Mouse (Mus musculus) MEL (cell line): ENCODE results near the gene Fbf1.

ENCODE experiments used
- CHD2 ChIP-seq: IDR thresholded peaks from 2 replicates; pipeline ENCODE4 v1.6.1; 2011; ENCODE audit warnings: low read length, improper control_type of control experiment
- CTCF ChIP-seq, 3 experiments: IDR thresholded peaks in 2 of 3; conservative IDR thresholded peaks in 1 of 3; 2 replicates each; pipeline ENCODE4 v1.5.1; 2011 to 2012; ENCODE audit warnings: low read length in 3 of 3, low read depth in 2 of 3, mild to moderate bottlenecking in 2 of 3, improper control_type of control experiment in 1 of 3, inconsistent platforms in 1 of 3, mixed read lengths in 1 of 3, moderate library complexity in 1 of 3; ENCODE audit not compliant: control insufficient read depth in 1 of 3, insufficient read depth in 1 of 3, poor library complexity in 1 of 3, severe bottlenecking in 1 of 3
- EP300 ChIP-seq, 2 experiments: IDR thresholded peaks; 2 replicates each; pipeline ENCODE4 v1.6.1; 2011; ENCODE audit warnings: improper control_type of control experiment in 2 of 2, low read length in 2 of 2, low read depth in 1 of 2, mild to moderate bottlenecking in 1 of 2
- MAFK ChIP-seq: IDR thresholded peaks from 2 replicates; pipeline ENCODE4 v1.6.1; 2011; ENCODE audit warnings: low read depth, mild to moderate bottlenecking, low read length, improper control_type of control experiment, borderline replicate concordance
- MXI1 ChIP-seq: IDR thresholded peaks from 2 replicates; pipeline ENCODE4 v1.6.1; 2011; ENCODE audit warnings: mild to moderate bottlenecking, low read depth, low read length, improper control_type of control experiment
- NRF1 ChIP-seq: IDR thresholded peaks from 2 replicates; pipeline ENCODE4 v1.6.1; 2014; ENCODE audit warnings: low read depth, mild to moderate bottlenecking, inconsistent platforms, low read length, improper control_type of control experiment, moderate library complexity; ENCODE audit not compliant: poor library complexity, insufficient read depth, severe bottlenecking
- POLR2A ChIP-seq, 2 experiments: IDR thresholded peaks; 2 replicates each; pipeline ENCODE4 v1.6.1; 2011 to 2012; ENCODE audit warnings: low read length in 2 of 2, mild to moderate bottlenecking in 2 of 2, control low read depth in 1 of 2, improper control_type of control experiment in 1 of 2, low read depth in 1 of 2, moderate library complexity in 1 of 2; ENCODE audit not compliant: control insufficient read depth in 1 of 2, insufficient read depth in 1 of 2, poor library complexity in 1 of 2
- SMC3 ChIP-seq: IDR thresholded peaks from 2 replicates; pipeline ENCODE4 v1.6.1; 2011; ENCODE audit warnings: low read depth, low read length, improper control_type of control experiment
- UBTF ChIP-seq: IDR thresholded peaks from 2 replicates; pipeline ENCODE4 v1.6.1; 2012; ENCODE audit warnings: low read depth, mild to moderate bottlenecking, inconsistent platforms, low read length, improper control_type of control experiment, moderate library complexity, borderline replicate concordance; ENCODE audit not compliant: insufficient read depth
- USF2 ChIP-seq, 2 experiments: IDR thresholded peaks; 2 replicates each; pipeline ENCODE4 v1.6.1; 2011 to 2012; ENCODE audit warnings: improper control_type of control experiment in 2 of 2, low read length in 2 of 2, borderline replicate concordance in 1 of 2, inconsistent platforms in 1 of 2, low read depth in 1 of 2, mild to moderate bottlenecking in 1 of 2; ENCODE audit not compliant: insufficient read depth in 1 of 2
- ZKSCAN1 ChIP-seq: IDR thresholded peaks from 2 replicates; pipeline ENCODE4 v1.6.1; 2012; ENCODE audit warnings: low read depth, mild to moderate bottlenecking, inconsistent platforms, low read length, improper control_type of control experiment, moderate library complexity
- ZMIZ1 ChIP-seq: IDR thresholded peaks from 2 replicates; pipeline ENCODE4 v1.6.1; 2012; ENCODE audit warnings: low read depth, mild to moderate bottlenecking, inconsistent platforms, low read length, improper control_type of control experiment, moderate library complexity
- ZNF384 ChIP-seq: IDR thresholded peaks from 2 replicates; pipeline ENCODE4 v1.6.1; 2012; ENCODE audit warnings: low read depth, mild to moderate bottlenecking, inconsistent platforms, low read length, improper control_type of control experiment

DNA sequence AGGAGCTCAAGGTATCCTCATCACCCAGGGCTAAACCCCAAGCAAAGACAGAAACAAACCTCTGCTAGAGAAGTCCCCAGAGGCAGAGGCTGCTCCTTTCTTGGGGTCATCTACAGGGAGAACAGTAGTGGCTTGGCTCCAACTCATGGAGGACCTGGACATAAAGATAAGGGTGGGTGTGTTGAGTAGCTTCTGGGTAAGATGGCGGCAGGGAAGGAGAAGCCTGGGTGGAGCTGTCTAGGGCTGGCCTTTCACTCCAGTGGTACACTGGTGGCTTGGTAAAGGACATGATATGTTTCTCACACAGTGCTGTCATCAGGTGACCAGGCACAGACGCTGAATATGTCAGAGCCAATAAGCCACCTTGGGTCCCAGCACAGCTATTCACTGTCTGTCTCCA lies 17.0 kb downstream of the Fbf1 start:
- no peak for TF ChIP-seq EP300 (IDR thresholded peaks at IDR 0.05; ENCODE audit: low read depth in 1 of 2, low read length in 2 of 2)
- no peak for TF ChIP-seq CTCF (IDR thresholded peaks at IDR 0.05 in 2 of 3, conservative IDR thresholded peaks at IDR 0.05 in 1 of 3; ENCODE audit: control insufficient read depth in 1 of 3, insufficient read depth in 1 of 3, low read depth in 2 of 3, low read length in 3 of 3, poor library complexity in 1 of 3, severe bottlenecking in 1 of 3)
- TF ChIP-seq ZNF384: no peak
- no peak for TF ChIP-seq ZKSCAN1
- TF ChIP-seq NRF1: no peak
- TF ChIP-seq POLR2A (IDR thresholded peaks at IDR 0.05; ENCODE audit: control insufficient read depth in 1 of 2, insufficient read depth in 1 of 2, low read depth in 1 of 2, low read length in 2 of 2, poor library complexity in 1 of 2): no peak
- TF ChIP-seq CHD2: no peak
- no peak for TF ChIP-seq MXI1
- TF ChIP-seq USF2 (IDR thresholded peaks at IDR 0.05; ENCODE audit: borderline replicate concordance in 1 of 2, insufficient read depth in 1 of 2, low read depth in 1 of 2, low read length in 2 of 2): no peak
- TF ChIP-seq SMC3: no peak
- no peak for TF ChIP-seq ZMIZ1
- TF ChIP-seq MAFK: no peak
- no peak for TF ChIP-seq UBTF
